Mouse (Mus musculus) lung, postnatal 0 days (tissue): ENCODE data around the gene Gm826.

ENCODE experiments used
- CTCF ChIP-seq: IDR thresholded peaks from 2 replicates; pipeline ENCODE4 v1.5.1; 2016; ENCODE audit warnings: antibody characterized with exemption, mild to moderate bottlenecking
- EP300 ChIP-seq: IDR thresholded peaks from 2 replicates; pipeline ENCODE4 v1.6.1; 2016; ENCODE audit warnings: antibody characterized with exemption, mild to moderate bottlenecking, control low read depth

DNA sequence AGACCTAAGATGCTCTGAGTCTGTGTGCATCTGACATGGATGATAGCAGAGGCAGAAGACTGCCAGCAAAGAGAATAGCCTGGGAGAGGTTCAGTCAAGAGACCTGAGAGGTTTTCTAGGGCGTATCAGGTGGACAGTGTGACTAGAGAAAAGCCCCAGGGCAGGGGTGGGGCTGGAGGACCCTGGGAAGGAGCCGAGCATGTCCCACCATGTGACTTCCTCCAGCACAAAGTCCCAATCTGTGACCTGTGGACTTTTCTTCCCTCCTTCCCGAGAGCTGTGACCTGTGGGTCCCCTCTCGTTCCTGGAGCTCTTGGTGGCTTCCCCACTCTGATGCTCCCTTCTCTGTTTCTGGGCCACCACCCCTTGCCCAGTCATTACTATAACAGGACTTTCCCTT lies 6.2 kb upstream of the Gm826 start:
- TF ChIP-seq CTCF (no peak), EP300 (no peak)
